In the genomic region with DNA sequence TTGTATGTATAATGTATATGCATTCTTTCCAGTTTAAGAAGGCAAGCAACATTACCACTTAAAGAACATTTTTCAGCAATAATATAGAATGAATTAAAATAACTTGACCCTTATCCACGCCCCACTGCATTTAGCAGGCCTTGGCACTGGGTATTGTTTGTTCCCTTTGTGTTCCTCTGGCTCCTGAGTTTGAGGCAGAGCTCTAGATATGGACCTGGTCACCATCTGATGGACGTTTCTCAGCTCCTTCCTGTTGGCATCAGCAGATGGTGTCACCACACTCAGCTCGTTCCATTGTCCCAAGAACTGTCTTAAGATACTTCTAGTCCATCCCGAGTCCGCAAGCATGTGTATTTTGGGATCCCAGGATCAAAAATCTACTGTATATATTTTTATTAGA, we compare ENCODE assay signal across 46 mouse cellular contexts. TPM values are rescaled to one million over a fixed set of nuclear protein-coding genes. Genes with fewer than 3 reads are reported as not detected.
"Had no signal": no experiment of that assay in that cellular context is flagged by ENCODE, and none has a peak within 500 bp of the region (broad histone marks: within the 10 kb centered on the region; RNA-seq: fewer than 3 reads in every experiment).

No protein-coding gene starts in this region.

- H3K4me1 ChIP-seq: heart, embryonic 10.5 days; heart, embryonic 12.5 days; heart, embryonic 13.5 days; heart, embryonic 15.5 days; hindbrain, embryonic 10.5 days; hindbrain, embryonic 12.5 days; hindbrain, embryonic 13.5 days; hindbrain, embryonic 15.5 days; intestine, embryonic 15.5 days; kidney, embryonic 15.5 days had no signal

- H3K4me3 ChIP-seq: heart, adult 2 months; heart, embryonic 10.5 days; heart, embryonic 12.5 days; heart, embryonic 13.5 days; heart, embryonic 15.5 days; hindbrain, embryonic 10.5 days; hindbrain, embryonic 12.5 days; hindbrain, embryonic 13.5 days; hindbrain, embryonic 15.5 days; intestine, embryonic 15.5 days; kidney, embryonic 15.5 days; layer of hippocampus, adult 2 months; left cerebral cortex, adult 2 months had no signal

- H3K4me2 ChIP-seq: heart, embryonic 11.5 days; heart, embryonic 12.5 days; heart, embryonic 13.5 days; heart, embryonic 15.5 days; hindbrain, embryonic 12.5 days; hindbrain, embryonic 13.5 days; hindbrain, embryonic 14.5 days; hindbrain, embryonic 15.5 days; intestine, embryonic 15.5 days; kidney, embryonic 15.5 days had no signal

- DNase-seq: heart, adult 2 months; heart, postnatal 10 days; heart, postnatal 14 days; heart, postnatal 36 days; kidney, postnatal 10 days; kidney, postnatal 14 days; kidney, postnatal 4 days; layer of hippocampus, adult 9-11 months; layer of hippocampus, postnatal 36 days had no signal

- H3K9me3 ChIP-seq: heart, embryonic 10.5 days; heart, embryonic 12.5 days; heart, embryonic 13.5 days; heart, embryonic 15.5 days; hindbrain, embryonic 10.5 days; hindbrain, embryonic 12.5 days; hindbrain, embryonic 13.5 days; hindbrain, embryonic 15.5 days; intestine, embryonic 15.5 days; kidney, embryonic 15.5 days had no signal

- H3K9ac ChIP-seq: heart, embryonic 12.5 days; heart, embryonic 13.5 days; heart, embryonic 15.5 days; hindbrain, embryonic 12.5 days; hindbrain, embryonic 13.5 days; hindbrain, embryonic 14.5 days; hindbrain, embryonic 15.5 days; intestine, embryonic 15.5 days; kidney, embryonic 15.5 days had no signal

- ATAC-seq: hindbrain, embryonic 16.5 days; hindbrain, postnatal 0 days; inflammation-experienced regulatory T-cells, adult 6 months; intestine, embryonic 15.5 days; intestine, embryonic 16.5 days; intestine, postnatal 0 days had no signal

- H3K27me3 ChIP-seq: heart, embryonic 12.5 days; heart, embryonic 13.5 days; heart, embryonic 15.5 days; hindbrain, embryonic 12.5 days; hindbrain, embryonic 13.5 days; hindbrain, embryonic 15.5 days; intestine, embryonic 15.5 days; kidney, embryonic 15.5 days had no signal

- H3K36me3 ChIP-seq: heart, embryonic 10.5 days; heart, embryonic 12.5 days; heart, embryonic 13.5 days; heart, embryonic 15.5 days; hindbrain, embryonic 10.5 days; hindbrain, embryonic 12.5 days; hindbrain, embryonic 13.5 days; hindbrain, embryonic 15.5 days; intestine, embryonic 15.5 days; kidney, embryonic 15.5 days had no signal

- H3K27ac ChIP-seq: heart, adult 2 months; heart, embryonic 10.5 days; heart, embryonic 13.5 days; heart, embryonic 15.5 days; hindbrain, embryonic 10.5 days; hindbrain, embryonic 12.5 days; hindbrain, embryonic 13.5 days; hindbrain, embryonic 14.5 days; hindbrain, embryonic 15.5 days; hindbrain, postnatal 0 days; intestine, embryonic 15.5 days; kidney, embryonic 15.5 days; kidney, postnatal 0 days; layer of hippocampus, adult 2 months; left cerebral cortex, adult 2 months had no signal

RNA-seq across cellular contexts. Expression of gene Rdh16, which starts 1.3 kb away (rescaled TPM):
- total RNA-seq: heart, adult 2 months; heart, adult 8-10 months; heart, postnatal 10 days; heart, postnatal 14 days; heart, postnatal 25 days; heart, postnatal 36 days; hematopoietic stem cell, adult 5-6 weeks had no signal
- polyA plus RNA-seq: heart, adult 2 months; heart, embryonic 10.5 days; heart, embryonic 11.5 days; heart, embryonic 12.5 days; heart, embryonic 13.5 days; heart, embryonic 14.5 days; heart, embryonic 15.5 days; heart, embryonic 16.5 days; heart, postnatal 0 days; hindbrain, embryonic 10.5 days; hindbrain, embryonic 11.5 days; hindbrain, embryonic 12.5 days; hindbrain, embryonic 13.5 days; hindbrain, embryonic 14.5 days; hindbrain, embryonic 15.5 days; hindbrain, embryonic 16.5 days; inflammation-experienced regulatory T-cells, adult 6 months; intestine, embryonic 14.5 days; intestine, embryonic 15.5 days; intestine, embryonic 16.5 days had no signal

RNA-seq across cellular contexts. Expression of gene Rdh9, which starts 26.1 kb away (rescaled TPM):
- total RNA-seq: heart, adult 2 months; heart, postnatal 14 days; heart, postnatal 25 days; layer of hippocampus, postnatal 14 days had no signal
- polyA plus RNA-seq: heart, embryonic 11.5 days; hindbrain, embryonic 10.5 days; hindbrain, embryonic 11.5 days; intestine, embryonic 16.5 days; kidney, embryonic 15.5 days; kidney, embryonic 16.5 days; kidney, postnatal 0 days had no signal

RNA-seq across cellular contexts. Expression of gene Rdh16f1, which starts 42.6 kb away (rescaled TPM):
- total RNA-seq: hematopoietic stem cell, adult 5-6 weeks; hindbrain, postnatal 0 days; layer of hippocampus, adult 18-20 months; layer of hippocampus, postnatal 36 days; left cerebral cortex, adult 18-20 months; left cerebral cortex, adult 2 months had no signal
- polyA plus RNA-seq: heart, adult 2 months; heart, embryonic 10.5 days; heart, embryonic 12.5 days; heart, embryonic 13.5 days; heart, embryonic 14.5 days; heart, embryonic 15.5 days; heart, embryonic 16.5 days; heart, postnatal 0 days; hindbrain, embryonic 10.5 days; hindbrain, embryonic 11.5 days; hindbrain, embryonic 12.5 days; hindbrain, embryonic 13.5 days; hindbrain, embryonic 14.5 days; hindbrain, embryonic 15.5 days; hindbrain, embryonic 16.5 days; intestine, embryonic 14.5 days; intestine, embryonic 15.5 days had no signal

RNA-seq across cellular contexts. Expression of gene Rdh1, which starts 42.7 kb away (rescaled TPM):
- total RNA-seq: hematopoietic stem cell, adult 5-6 weeks; hindbrain, postnatal 0 days had no signal
- polyA plus RNA-seq: heart, embryonic 11.5 days; heart, embryonic 12.5 days; heart, embryonic 13.5 days; heart, embryonic 14.5 days; heart, embryonic 16.5 days; heart, postnatal 0 days; hindbrain, embryonic 10.5 days; hindbrain, embryonic 12.5 days; hindbrain, embryonic 13.5 days; hindbrain, embryonic 14.5 days; hindbrain, postnatal 0 days; intestine, embryonic 15.5 days had no signal

RNA-seq across cellular contexts. Expression of gene Rdh19, which starts 47.5 kb away (rescaled TPM):
- total RNA-seq: heart, adult 2 months; heart, adult 8-10 months; heart, postnatal 10 days; heart, postnatal 14 days; heart, postnatal 25 days; heart, postnatal 36 days; hematopoietic stem cell, adult 5-6 weeks; hindbrain, postnatal 0 days; layer of hippocampus, adult 18-20 months; layer of hippocampus, adult 2 months; layer of hippocampus, adult 8-10 months; layer of hippocampus, postnatal 10 days; layer of hippocampus, postnatal 14 days; layer of hippocampus, postnatal 25 days; layer of hippocampus, postnatal 36 days; left cerebral cortex, adult 18-20 months; left cerebral cortex, adult 2 months; left cerebral cortex, adult 8-10 months had no signal
- polyA plus RNA-seq: heart, adult 2 months; heart, embryonic 10.5 days; heart, embryonic 11.5 days; heart, embryonic 12.5 days; heart, embryonic 13.5 days; heart, embryonic 14.5 days; heart, embryonic 15.5 days; heart, embryonic 16.5 days; heart, postnatal 0 days; hindbrain, embryonic 10.5 days; hindbrain, embryonic 11.5 days; hindbrain, embryonic 12.5 days; hindbrain, embryonic 13.5 days; hindbrain, embryonic 14.5 days; hindbrain, embryonic 15.5 days; hindbrain, embryonic 16.5 days; hindbrain, postnatal 0 days; inflammation-experienced regulatory T-cells, adult 6 months; intestine, embryonic 14.5 days; intestine, embryonic 15.5 days; intestine, embryonic 16.5 days; intestine, postnatal 0 days; large intestine, adult 2 months had no signal
